Mouse (Mus musculus) embryonic fibroblast, embryonic 13.5 days (primary cell): ENCODE data around the gene Rnase2b.

ENCODE experiments used
- CTCF ChIP-seq: IDR thresholded peaks from 2 replicates; pipeline ENCODE4 v1.5.1; 2011; ENCODE audit warnings: mild to moderate bottlenecking, control low read depth, low read length, moderate library complexity, borderline replicate concordance; ENCODE audit not compliant: insufficient read depth
- POLR2A ChIP-seq: IDR thresholded peaks from 2 replicates; pipeline ENCODE4 v1.6.1; 2011; ENCODE audit warnings: low read depth, mild to moderate bottlenecking, control low read depth, low read length, moderate library complexity

GRCm38 (mm10) chr14:51113916-51114560 is 48.0 kb upstream of the Rnase2b start, which contains the start of gene Eddm3b:
- TF ChIP-seq POLR2A, result no peak
- TF ChIP-seq CTCF, result no peak
